Mouse (Mus musculus): Measurements from ENCODE around the gene Tspyl3. TPM values are rescaled to one million over a fixed set of nuclear protein-coding genes. Genes with fewer than 3 reads are reported as not detected.
"Not testable (repeated sequence)": the region's sequence is repeated elsewhere in the genome, so short reads cannot be mapped to it uniquely, and the experiment has no call there.

Gene Tspyl3
- polyA plus RNA-seq (2011; ENCODE audit: insufficient read depth, insufficient read length, low read depth, missing spikeins) = 3.5 and 3.9 TPM in 2 replicates

GRCm38 (mm10) chr2:153224946-153225594 is at the start of gene Tspyl3:
Tspyl3 (minus strand) TSS chr2:153225441.
- no peaks in the 10 kb centered on the region for H3K27me3 ChIP-seq (ENCODE audit: control insufficient read depth, insufficient read depth, low read length, poor library complexity, severe bottlenecking)
- no peaks in the 10 kb centered on the region for H3K4me1 ChIP-seq (ENCODE audit: control insufficient read depth, insufficient read depth, low read length)
- TF ChIP-seq POLR2A (IDR thresholded peaks at IDR 0.05; ENCODE audit: insufficient read depth, low read length) (no peak), CTCF (IDR thresholded peaks at IDR 0.05; ENCODE audit: low read depth, low read length) (no peak), EP300 (IDR thresholded peaks at IDR 0.05; ENCODE audit: insufficient read depth, low read depth, low read length) (no peak)
- peak within 1 kb of the TSS; percentile 82 for H3K9ac ChIP-seq (ENCODE audit: low read depth, poor library complexity, severe bottlenecking)
- H3K4me3 ChIP-seq (ENCODE audit: low read depth, low read length) = peak within 1 kb of the TSS; percentile 91
- H3K27ac ChIP-seq (ENCODE audit: insufficient read depth, low read length) = no peak within 1 kb of the TSS
- H3K9me3 ChIP-seq (replicated peaks; ENCODE audit: control insufficient read depth, insufficient read depth, low read length, poor library complexity, severe bottlenecking) = no peaks in the 10 kb centered on the region
- H3K36me3 ChIP-seq (ENCODE audit: control insufficient read depth, insufficient read depth, low read length, poor library complexity, severe bottlenecking) = peaks cover 4% of the 10 kb centered on the region; the same call in 1 of the 2 replicates

- Histone ChIP-seq H3K27ac (ENCODE audit: insufficient read depth, low read length) (no peak overlapping the region), H3K4me3 (ENCODE audit: low read depth, low read length) (no peak overlapping the region), H3K9ac (ENCODE audit: low read depth, poor library complexity, severe bottlenecking) (no peak overlapping the region), H3K36me3 (ENCODE audit: control insufficient read depth, insufficient read depth, low read length, poor library complexity, severe bottlenecking) (no peaks in the 10 kb centered on the region), H3K9me3 (replicated peaks; ENCODE audit: control insufficient read depth, insufficient read depth, low read length, poor library complexity, severe bottlenecking) (no peaks in the 10 kb centered on the region), H3K27me3 (ENCODE audit: control insufficient read depth, insufficient read depth, low read length, poor library complexity, severe bottlenecking) (no peaks in the 10 kb centered on the region), H3K4me1 (ENCODE audit: control insufficient read depth, insufficient read depth, low read length) (no peaks in the 10 kb centered on the region)
- no peak for TF ChIP-seq EP300 (IDR thresholded peaks at IDR 0.05; ENCODE audit: insufficient read depth, low read depth, low read length)
Observed at GRCm38 (mm10) chr2:153274919-153275247, 49.6 kb upstream of the Tspyl3 start.

- H3K4me1 ChIP-seq (ENCODE audit: control insufficient read depth, insufficient read depth, low read length); H3K9ac ChIP-seq (ENCODE audit: low read depth, poor library complexity, severe bottlenecking); H3K27ac ChIP-seq (ENCODE audit: insufficient read depth, low read length); H3K4me3 ChIP-seq (ENCODE audit: low read depth, low read length); H3K36me3 ChIP-seq (ENCODE audit: control insufficient read depth, insufficient read depth, low read length, poor library complexity, severe bottlenecking); H3K9me3 ChIP-seq (replicated peaks; ENCODE audit: control insufficient read depth, insufficient read depth, low read length, poor library complexity, severe bottlenecking); H3K27me3 ChIP-seq (ENCODE audit: control insufficient read depth, insufficient read depth, low read length, poor library complexity, severe bottlenecking): not testable (repeated sequence)
Observed at GRCm38 (mm10) chr2:153274200-153274918, 49.1 kb upstream of the Tspyl3 start.

- not testable (repeated sequence) for H3K27me3 ChIP-seq (ENCODE audit: control insufficient read depth, insufficient read depth, low read length, poor library complexity, severe bottlenecking); H3K36me3 ChIP-seq (ENCODE audit: control insufficient read depth, insufficient read depth, low read length, poor library complexity, severe bottlenecking); H3K9me3 ChIP-seq (replicated peaks; ENCODE audit: control insufficient read depth, insufficient read depth, low read length, poor library complexity, severe bottlenecking); H3K9ac ChIP-seq (ENCODE audit: low read depth, poor library complexity, severe bottlenecking); H3K27ac ChIP-seq (ENCODE audit: insufficient read depth, low read length); H3K4me1 ChIP-seq (ENCODE audit: control insufficient read depth, insufficient read depth, low read length); H3K4me3 ChIP-seq (ENCODE audit: low read depth, low read length)
Observed at GRCm38 (mm10) chr2:153270231-153270915, 45.1 kb upstream of the Tspyl3 start.

- no peak for TF ChIP-seq CTCF (IDR thresholded peaks at IDR 0.05; ENCODE audit: low read depth, low read length)
- no peak for TF ChIP-seq EP300 (IDR thresholded peaks at IDR 0.05; ENCODE audit: insufficient read depth, low read depth, low read length)
- no peak for TF ChIP-seq POLR2A (IDR thresholded peaks at IDR 0.05; ENCODE audit: insufficient read depth, low read length)
- Histone ChIP-seq H3K36me3 (ENCODE audit: control insufficient read depth, insufficient read depth, low read length, poor library complexity, severe bottlenecking) (peaks cover 4% of the 10 kb centered on the region; the same call in 1 of the 2 replicates), H3K4me3 (ENCODE audit: low read depth, low read length) (no peak overlapping the region), H3K9me3 (replicated peaks; ENCODE audit: control insufficient read depth, insufficient read depth, low read length, poor library complexity, severe bottlenecking) (no peaks in the 10 kb centered on the region), H3K27ac (ENCODE audit: insufficient read depth, low read length) (no peak overlapping the region), H3K27me3 (ENCODE audit: control insufficient read depth, insufficient read depth, low read length, poor library complexity, severe bottlenecking) (no peaks in the 10 kb centered on the region), H3K4me1 (ENCODE audit: control insufficient read depth, insufficient read depth, low read length) (no peaks in the 10 kb centered on the region), H3K9ac (ENCODE audit: low read depth, poor library complexity, severe bottlenecking) (no peak overlapping the region)
Observed at GRCm38 (mm10) chr2:153267331-153267730, 42.1 kb upstream of the Tspyl3 start.

GRCm38 (mm10) chr2:153263053-153263452 is 37.8 kb upstream of the Tspyl3 start:
- no peak overlapping the region for H3K9ac ChIP-seq (ENCODE audit: low read depth, poor library complexity, severe bottlenecking)
- TF ChIP-seq POLR2A (IDR thresholded peaks at IDR 0.05; ENCODE audit: insufficient read depth, low read length) = no peak
- no peak for TF ChIP-seq EP300 (IDR thresholded peaks at IDR 0.05; ENCODE audit: insufficient read depth, low read depth, low read length)
- no peak for TF ChIP-seq CTCF (IDR thresholded peaks at IDR 0.05; ENCODE audit: low read depth, low read length)
- no peak overlapping the region for H3K4me3 ChIP-seq (ENCODE audit: low read depth, low read length)
- H3K4me1 ChIP-seq (ENCODE audit: control insufficient read depth, insufficient read depth, low read length) = no peaks in the 10 kb centered on the region
- H3K9me3 ChIP-seq (replicated peaks; ENCODE audit: control insufficient read depth, insufficient read depth, low read length, poor library complexity, severe bottlenecking) = no peaks in the 10 kb centered on the region
- H3K27ac ChIP-seq (ENCODE audit: insufficient read depth, low read length) = no peak overlapping the region
- peaks cover 4% of the 10 kb centered on the region; the same call in 1 of the 2 replicates for H3K36me3 ChIP-seq (ENCODE audit: control insufficient read depth, insufficient read depth, low read length, poor library complexity, severe bottlenecking)
- no peaks in the 10 kb centered on the region for H3K27me3 ChIP-seq (ENCODE audit: control insufficient read depth, insufficient read depth, low read length, poor library complexity, severe bottlenecking)
